Mouse (Mus musculus) frontal cortex, adult 2 months (tissue): ENCODE measurements at regions not wholly inside any gene's neighbourhood (a gene's known extent, or its start where the extent isn't known, plus 50 kb on each side); places are given as distances from the start of the nearest gene placed in this dataset.

Experiments
- DNase-seq, 2 experiments: peaks; one replicate each; pipeline ENCODE4 v3.0.0; 2022; ENCODE audit warnings: low spot score in 1 of 2; ENCODE audit errors: extremely low spot score in 1 of 2

DNA sequence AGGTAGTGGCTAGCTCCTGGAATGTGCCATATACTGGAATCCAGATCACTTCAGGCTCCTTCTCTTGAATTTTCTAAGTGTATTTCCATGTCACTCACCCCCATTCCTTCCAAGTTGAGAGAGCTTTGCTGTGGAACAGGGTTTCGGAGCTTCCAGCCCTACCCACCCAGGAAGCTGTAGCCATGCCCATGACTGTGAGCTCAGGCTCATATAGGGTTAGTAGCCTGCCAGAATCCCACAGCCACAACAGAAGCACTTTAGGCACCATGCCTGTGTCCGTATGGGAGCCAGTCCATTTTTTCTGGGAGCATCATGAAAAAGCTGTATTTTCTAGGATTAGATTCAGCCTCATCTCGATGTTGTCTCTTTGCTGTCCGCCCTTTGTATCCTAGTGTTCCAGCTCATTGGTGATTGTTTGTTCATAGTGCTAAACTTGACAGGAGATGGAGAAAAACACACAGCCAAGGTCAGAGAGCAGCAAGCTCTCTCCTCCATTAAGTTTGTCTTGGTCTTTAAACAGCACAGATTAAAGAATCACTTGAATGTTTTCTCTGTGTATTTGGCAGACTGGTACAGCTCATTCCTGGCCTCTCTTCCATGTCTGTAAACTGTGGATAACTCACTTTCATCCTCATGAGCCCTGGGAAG lies 526.2 kb upstream of the 4930452B06Rik start:
- no peak for DNase-seq

DNA sequence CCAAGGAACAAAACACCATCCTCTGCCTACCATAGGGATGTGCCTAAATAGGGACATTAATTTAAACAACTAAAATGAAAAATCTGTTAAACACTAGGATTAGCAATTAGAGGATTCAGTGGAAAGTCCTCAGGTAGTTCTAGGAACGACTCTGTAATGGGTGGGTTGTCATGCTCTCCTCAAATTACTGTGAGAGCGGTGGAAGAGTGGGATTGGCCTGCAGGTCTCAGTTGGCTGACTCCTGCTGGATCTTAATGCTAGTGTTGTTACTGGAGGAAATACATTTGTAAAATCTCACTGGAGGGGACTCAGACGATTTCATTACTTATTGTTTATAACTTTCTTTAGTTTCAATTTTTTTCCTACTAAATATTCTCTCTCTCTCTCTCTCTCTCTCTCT lies 525.6 kb upstream of the 4930452B06Rik start:
- no peak for DNase-seq

DNA sequence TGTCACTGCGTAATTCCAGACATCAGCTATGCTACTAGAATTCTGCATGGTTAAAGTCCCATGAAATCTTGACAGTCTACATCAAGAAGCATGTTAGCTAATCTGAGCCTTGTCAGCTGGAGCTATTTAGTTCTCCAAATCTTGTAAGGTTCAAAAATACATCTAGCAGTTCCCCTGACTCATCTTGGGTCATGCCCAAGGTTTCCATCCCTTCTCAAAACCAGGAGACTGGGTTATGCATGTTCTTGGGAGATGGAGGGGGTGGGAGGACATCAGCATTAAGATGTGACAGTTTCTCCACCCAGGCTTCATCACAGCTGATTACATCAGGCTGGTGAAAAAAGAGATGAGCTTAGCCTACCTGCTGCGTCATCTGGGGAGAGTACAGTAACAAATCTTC lies 495.3 kb upstream of the 4930452B06Rik start:
- peak; percentile 6 to 27 for DNase-seq

DNA sequence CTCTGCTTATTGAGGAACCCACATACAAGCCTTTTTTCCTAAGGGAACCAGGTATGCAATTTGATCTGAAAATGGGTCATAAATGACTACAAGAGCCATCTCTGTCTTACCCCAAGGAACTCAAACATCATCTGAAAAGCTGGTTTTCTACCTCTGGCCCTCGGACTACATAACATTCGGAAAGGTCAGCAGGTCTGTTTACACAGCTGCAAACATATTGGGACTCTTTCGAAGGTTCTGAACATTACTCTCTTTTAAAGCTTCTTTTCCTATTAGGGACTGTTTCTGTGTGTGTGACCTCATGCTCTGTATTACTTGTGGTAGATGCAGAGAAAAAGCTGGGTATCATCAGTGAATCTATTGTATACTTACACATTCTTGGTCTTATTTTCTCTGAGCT lies 491.9 kb upstream of the 4930452B06Rik start:
- DNase-seq = no peak

DNA sequence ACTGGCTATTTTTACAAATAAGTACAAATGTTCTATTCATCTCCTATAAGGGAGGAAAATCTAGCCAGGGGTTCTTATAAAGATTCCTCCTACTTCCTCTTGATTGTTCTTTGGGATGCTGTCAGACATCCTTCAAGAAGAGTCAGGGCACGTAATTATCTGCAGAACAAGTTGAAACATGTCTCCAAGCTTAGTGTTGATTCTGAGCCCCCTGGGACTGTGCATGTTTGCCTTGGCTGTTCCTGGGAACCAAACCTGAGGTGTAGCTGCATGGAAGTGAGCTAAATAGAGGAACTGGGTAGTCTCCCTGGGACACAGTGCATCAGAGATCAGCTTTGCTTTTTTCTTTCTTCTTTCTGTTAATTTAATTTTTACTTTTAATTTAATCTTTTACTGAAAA lies 484.8 kb upstream of the 4930452B06Rik start:
- no peak for DNase-seq

DNA sequence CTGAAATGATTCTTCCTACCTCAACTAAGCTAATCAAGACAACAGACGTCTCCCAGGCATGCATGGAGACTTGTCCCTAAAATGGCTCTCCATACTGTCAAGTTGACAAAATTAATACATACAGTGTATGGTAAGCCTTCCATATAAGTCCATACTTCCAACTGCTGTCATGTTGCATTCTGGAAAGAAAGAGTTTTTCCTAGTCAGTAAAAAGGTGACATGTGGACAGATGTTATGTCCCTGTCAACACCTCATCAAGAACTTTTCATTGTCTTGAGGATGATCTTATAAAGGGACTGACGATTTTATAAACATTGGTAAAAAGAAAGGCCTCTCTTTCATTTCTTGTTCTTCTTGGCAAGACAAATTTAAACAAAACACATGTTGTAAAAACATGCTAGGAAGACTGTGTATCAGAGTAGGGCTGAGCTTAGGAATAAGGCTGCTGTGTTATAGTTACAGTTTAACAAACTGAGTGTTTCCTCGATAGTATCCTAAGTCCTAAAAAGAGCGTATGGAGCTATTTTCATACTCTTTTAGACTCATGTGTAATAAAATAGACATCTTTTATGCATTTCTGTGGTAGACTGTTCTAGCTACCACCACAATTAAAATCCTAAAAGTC lies 480.7 kb upstream of the 4930452B06Rik start:
- no peak for DNase-seq

DNA sequence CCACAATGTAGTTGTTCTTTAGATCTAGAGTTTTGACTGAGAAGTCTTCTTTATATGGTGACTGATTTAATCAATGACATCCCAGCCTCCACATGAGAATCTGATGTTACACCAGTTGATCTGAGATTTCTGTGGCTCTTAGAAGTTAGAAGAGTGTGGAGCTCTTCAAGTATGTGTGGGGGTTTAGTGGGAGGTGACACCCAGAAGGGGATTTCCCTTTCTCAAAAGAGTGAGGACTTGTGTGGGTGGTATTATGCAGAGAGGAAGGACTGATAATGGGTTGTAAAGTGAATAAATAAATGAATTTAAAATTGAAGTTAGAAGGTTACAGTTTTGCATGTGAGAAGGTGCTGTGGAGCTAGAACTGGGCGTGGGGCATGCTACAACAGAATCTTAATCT lies 439.7 kb upstream of the 4930452B06Rik start:
- DNase-seq = no peak

DNA sequence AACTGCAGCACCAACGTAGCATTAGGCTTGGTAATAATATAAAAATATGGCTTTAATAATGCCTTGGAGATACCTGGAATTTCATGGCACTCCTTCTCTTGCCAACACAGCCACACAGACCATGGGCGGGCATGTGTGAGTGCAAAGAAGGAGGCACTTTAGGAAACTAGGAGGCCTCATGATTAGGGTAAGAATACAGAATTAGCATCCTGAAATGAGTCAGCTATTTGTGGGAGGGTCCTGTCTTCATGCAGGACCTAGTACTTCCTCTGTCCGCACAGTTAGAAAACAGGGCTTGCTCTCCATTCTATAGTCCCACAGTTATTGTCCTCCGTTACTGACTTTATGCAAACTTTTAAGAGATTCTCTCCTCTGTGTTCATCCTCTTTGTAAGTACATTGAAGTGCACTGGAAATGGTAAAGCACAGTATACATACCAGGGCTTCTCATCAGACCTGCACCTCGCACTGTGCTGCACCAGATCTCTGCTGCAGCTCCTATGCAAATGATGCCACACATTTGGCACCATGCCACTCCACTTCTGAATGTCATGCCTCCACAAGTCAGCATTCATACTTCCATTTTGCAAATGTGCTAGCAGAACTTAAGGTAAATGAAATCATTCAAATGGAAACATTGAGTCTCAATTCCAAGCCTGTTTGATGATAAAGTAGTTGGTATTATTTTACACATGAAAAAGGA lies 423.7 kb upstream of the 4930452B06Rik start:
- peak in 1 of 2 experiments; percentile 9 for DNase-seq

DNA sequence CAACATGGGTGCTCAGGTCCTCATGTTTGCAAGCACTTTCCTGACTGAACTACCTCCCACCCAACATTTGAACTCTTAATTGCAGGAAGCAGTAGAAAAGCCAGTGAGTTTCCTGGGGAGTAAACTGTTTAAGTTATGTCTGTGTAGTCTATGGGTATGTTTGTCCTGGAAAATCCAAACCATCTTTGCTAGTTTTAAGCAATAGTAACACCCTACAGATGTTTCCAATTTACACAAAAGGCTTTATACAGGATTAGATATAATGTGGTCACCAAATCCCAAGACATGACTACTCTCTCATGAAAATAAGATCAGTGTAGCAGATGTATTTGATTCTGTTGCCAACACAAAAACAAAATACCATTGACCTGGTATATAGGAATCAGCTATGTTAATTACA lies 421.1 kb upstream of the 4930452B06Rik start:
- no peak for DNase-seq

DNA sequence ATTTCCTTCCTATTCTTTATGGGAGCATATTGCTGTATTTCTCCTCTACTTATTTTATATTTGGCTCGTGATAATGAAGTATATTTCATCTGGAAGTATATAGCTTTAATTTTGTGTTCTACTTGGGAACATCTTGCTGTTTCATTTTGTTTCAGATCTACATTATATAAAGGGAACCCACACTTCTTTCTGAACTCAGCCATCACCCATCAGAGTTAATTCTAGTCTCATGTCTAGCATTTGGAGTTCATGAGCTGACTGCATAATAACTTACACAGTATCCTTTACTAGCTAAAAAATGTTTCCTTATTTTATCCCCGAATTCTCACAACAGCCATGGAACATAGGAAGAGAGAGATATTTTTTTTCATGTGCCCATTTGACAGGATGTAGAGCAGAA lies 413.6 kb upstream of the 4930452B06Rik start:
- no peak for DNase-seq

DNA sequence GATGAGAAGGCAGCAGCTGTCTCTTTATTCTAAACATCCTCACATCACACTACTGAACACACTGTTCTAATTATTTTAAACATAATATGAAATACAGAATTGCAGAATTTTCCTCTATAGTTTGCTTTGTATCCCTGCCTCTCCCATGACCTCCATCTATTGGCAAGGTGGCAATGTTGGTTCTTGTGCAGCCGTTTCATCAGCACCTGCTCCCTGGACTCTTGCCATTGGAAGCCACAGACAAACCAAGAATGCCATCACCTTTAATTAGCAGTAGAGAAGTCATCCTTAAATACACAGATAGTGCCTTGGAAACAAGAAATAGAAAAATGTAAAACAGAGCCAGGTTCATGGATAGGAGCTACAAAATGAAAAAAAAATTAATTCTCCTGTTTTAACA lies 413.0 kb upstream of the 4930452B06Rik start:
- DNase-seq = no peak

DNA sequence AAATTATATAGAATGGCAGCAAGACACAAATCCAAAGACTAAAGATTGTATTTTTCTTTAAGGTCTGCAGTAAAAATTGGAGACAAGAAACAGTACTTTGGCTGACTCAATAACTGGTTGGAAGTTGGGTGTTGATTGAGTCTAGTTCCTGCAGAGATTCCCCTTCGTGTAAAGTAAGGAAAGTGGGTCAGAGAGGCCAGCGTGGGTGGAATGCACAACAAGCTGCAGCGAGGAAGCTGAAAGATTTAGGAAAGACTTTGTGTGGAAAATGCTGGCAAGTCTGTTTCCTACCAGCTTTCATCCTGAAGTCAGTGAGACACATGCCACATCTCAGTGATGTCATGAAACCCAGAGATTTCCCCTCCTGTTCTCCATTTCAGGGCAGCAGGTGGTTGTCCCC lies 405.1 kb upstream of the 4930452B06Rik start:
- DNase-seq = peak; percentile 5 to 69

DNA sequence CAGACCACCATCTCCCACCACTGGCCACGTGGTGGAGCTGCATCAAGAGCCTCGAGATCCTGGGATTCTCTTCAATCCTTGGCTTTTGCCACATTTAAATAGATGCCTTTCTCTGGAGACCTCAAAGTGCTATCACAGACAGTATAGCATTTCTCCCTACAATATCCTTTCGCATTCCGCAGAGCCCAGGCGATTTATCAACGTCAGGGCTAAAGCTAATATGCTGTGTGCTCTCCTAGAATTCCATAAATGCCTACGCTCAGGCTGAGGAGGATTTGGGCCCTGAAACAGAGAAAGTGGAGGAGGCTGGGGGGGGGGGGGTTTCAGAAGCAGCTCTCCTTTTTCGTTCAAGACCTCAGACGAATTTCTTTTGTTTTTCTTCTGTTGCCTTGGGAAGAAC lies 394.0 kb upstream of the 4930452B06Rik start:
- DNase-seq = no peak

DNA sequence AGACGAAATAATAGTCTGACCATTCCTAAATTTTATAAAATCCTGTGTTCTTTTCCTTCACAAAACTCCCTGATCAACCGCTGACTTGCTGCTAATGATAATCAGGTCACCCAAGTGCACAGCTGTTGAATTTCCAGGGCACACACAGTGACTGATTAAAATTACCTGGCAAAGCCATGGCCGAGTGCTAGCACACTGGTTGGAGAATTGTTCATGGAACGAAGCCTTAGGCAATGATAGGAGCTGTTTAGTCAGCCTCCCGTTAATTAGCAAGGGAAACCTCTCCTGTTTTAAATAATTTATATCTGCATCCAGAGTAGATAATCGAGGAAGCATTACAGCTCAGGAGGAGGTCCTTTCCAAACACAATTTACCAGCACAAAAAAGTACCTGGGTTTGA lies 362.8 kb upstream of the 4930452B06Rik start:
- no peak for DNase-seq

DNA sequence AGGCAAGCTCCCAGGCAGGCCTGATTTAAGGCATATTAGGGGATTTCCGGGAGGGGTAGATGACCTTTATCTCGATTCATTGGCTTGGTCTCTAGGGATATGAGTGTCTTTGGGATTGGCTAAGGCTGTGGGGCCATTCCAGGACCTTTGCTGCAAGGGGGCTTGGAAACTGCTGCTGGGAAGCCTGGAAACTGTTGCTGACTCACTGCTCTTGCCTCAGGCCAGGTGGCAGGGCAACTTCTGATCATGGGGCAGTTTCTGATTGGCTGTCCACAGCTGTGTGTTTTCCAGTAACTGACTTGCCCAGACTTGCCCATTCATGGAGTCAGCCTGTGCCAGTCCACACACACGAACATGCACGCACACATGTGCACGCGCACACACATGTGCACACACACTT lies 349.8 kb upstream of the 4930452B06Rik start:
- DNase-seq = no peak

DNA sequence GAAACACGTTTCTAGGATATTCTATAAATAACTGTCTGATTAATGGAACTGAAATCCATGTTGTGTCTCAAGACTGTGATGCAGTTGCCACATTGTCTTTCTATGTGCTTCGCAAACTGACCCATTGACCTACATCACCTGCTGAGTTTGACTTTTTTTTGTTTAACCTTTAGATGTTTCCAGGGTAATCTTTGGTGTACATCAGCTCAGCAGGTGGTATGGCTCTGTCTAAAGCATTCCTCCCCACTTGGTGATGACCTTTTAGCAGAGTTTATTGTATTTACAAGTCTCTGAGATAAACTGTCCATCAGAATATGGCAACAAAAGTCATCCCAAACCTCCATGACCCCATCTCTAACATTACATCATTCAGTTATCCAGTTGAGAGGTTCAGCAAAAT lies 337.0 kb upstream of the 4930452B06Rik start:
- DNase-seq = no peak

DNA sequence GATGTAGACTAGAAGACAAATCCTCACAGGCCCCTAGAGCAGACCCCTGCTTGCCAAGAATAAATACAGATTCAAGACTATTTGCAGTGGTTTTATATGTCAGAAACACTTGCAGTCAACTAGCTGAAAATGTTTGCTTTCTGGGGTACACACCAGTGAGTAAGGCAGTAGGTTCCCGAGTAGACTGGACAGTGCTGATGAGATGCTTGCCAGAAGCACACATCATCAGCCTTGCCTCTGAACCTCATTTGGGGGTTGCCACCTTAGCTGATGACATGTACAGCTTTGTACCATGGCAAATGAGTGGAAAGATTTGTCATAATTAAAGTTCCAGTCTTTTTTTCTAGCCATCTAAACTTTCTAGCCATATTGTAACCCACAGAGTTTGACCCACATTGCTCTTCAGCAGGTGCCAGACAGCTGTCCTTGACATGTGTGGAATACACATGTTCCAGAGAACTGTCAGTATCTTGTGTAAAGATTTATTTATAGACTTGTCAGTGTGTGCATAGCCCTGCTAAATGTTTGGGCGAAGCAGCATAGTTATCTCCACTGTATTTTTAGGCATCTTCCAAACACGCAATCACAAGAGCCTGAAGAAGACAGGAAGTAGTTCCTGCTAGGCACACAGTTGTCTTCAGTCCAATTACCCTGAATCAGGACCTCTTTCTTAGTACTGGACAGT lies 334.5 kb upstream of the 4930452B06Rik start:
- DNase-seq = no peak

DNA sequence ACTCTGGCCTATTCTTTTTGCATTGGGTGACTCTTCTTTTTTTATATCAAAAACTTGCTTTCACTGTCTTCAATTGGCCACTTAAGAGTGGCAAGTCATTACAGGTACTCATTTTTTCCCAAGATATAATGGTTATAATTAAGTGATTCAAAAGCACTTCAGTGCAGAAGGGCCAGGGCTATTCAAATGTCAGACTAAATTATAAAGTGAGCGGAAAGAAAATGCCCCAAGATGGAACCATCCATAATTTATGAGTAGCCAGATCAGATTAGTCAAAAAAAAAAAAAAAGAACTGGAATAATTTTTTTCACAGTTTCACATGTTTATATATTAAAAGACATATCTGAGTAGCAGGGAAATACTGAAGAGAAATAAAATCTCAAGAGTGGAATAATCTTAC lies 333.8 kb upstream of the 4930452B06Rik start:
- DNase-seq = no peak

DNA sequence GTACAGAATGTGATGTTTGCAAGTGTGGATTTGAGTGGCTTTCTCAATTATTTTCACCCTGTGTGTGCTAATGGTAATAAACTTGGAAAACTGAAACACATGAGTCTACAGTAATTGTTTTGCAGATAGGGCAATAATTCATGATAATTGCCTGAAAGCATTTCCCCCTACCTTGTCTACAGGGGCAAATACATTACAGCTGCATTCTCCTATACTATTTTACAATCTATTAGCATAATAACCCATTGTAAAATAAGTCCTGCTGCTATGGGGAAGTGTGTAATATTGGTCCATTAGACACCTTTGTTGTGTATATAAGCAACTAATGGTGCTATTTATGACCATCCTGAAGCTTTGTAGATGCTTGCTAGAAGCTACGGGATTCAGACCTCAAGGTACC lies 327.4 kb upstream of the 4930452B06Rik start:
- DNase-seq = no peak

DNA sequence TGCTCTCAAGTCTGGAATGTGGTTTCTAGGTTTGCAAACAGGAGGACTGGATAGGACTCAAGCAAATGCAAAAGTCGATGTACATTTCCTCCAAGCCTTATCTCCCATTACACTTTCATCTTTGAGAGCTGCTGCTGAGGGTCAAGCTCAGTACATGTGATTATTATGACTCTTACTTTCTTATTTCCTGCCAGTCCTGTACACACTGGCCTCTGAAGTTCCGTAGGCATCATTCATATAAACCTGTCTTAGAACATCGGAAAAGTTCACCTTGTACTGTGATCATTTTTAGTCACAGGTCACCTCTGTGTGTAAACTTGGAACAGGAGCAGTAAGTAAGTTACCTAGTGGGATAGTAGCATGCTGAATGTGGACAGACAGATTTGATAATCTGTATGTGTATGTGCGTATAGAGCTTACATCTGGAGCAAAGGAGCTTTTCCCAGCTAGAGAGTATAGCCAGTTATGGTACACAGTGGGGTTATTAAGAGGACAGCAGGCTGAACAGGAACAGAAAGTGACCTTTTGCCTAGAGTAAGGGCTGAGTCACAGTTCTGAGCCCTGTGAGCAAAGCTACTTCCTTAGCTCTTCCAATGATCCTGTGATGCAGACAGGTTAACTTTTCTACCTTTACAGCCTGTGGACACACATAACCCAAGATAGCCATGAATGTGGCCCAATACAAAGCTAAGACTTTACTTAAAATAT lies 319.2 kb upstream of the 4930452B06Rik start:
- DNase-seq = no peak

DNA sequence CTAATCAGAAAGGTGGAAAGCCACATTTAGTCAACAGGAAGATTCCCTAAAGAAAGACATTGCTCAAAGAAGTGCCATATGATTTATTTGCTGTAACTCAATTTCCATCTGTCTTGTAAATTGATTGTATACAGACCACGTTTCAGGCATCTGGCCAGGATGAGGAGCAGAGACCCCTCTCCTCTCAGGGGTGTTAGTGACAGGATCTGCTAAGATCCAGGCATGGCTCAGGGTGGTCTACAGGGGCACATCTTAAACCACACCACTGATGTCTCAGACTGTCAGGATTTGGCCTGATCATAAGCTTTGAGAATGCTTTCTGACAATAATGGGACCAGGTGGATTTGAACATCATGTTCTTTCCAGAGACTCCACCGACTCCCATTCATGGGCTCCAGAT lies 295.5 kb upstream of the 4930452B06Rik start:
- no peak for DNase-seq
